Mouse (Mus musculus) heart, embryonic 11.5 days (tissue): ENCODE data around the gene Gm14327. TPM values are rescaled to one million over a fixed set of nuclear protein-coding genes. Genes with fewer than 3 reads are reported as not detected.
A peak's percentile ranks its signal among the peaks of the same experiment; 100 is the strongest.
"Not testable (repeated sequence)": the region's sequence is repeated elsewhere in the genome, so short reads cannot be mapped to it uniquely, and the experiment has no call there.

Experiments used
- ATAC-seq: fragments of 200-750 bp; cut with Nextera tagmentation; replicated peaks from 2 replicates; pipeline ENCODE4 v1.8.0; 2017; ENCODE audit warnings: moderate library complexity; ENCODE audit not compliant: insufficient number of reproducible peaks, low FRiP score, low TSS enrichment
- H3K27ac ChIP-seq: fragments of 300-500 bp; sonication (generic); 2 replicates; pipeline ENCODE4 v1.5.1; 2014; ENCODE audit warnings: mild to moderate bottlenecking, low read depth, low read length
- H3K27me3 ChIP-seq: fragments of 300-500 bp; sonication (generic); 2 replicates; pipeline ENCODE4 v1.6.1; 2014; ENCODE audit warnings: mild to moderate bottlenecking, low read length, mixed read lengths; ENCODE audit not compliant: control insufficient read depth, insufficient read depth
- H3K36me3 ChIP-seq: fragments of 300-500 bp; sonication (generic); 2 replicates; pipeline ENCODE4 v1.6.1; 2014; ENCODE audit warnings: mild to moderate bottlenecking, low read length, moderate library complexity, mixed read lengths; ENCODE audit not compliant: control insufficient read depth, insufficient read depth
- H3K4me1 ChIP-seq: fragments of 300-500 bp; sonication (generic); 2 replicates; pipeline ENCODE4 v1.6.1; 2014; ENCODE audit warnings: low read length; ENCODE audit not compliant: control insufficient read depth, insufficient read depth
- H3K4me2 ChIP-seq: fragments of 300-500 bp; sonication (generic); 2 replicates; pipeline ENCODE4 v1.6.1; 2014; ENCODE audit warnings: mild to moderate bottlenecking, moderate library complexity
- H3K4me3 ChIP-seq: fragments of 300-500 bp; sonication (generic); 2 replicates; pipeline ENCODE4 v1.5.1; 2014; ENCODE audit warnings: low read depth, low read length
- H3K9ac ChIP-seq: fragments of 300-500 bp; sonication (generic); 2 replicates; pipeline ENCODE4 v1.6.1; 2014; ENCODE audit warnings: mild to moderate bottlenecking, low read depth, low read length, moderate library complexity
- H3K9me3 ChIP-seq: fragments of 300-500 bp; sonication (generic); replicated peaks from 2 replicates; pipeline ENCODE4 v1.6.1; 2016; ENCODE audit warnings: low read length; ENCODE audit not compliant: control insufficient read depth
- WGBS: fragments of 180-500 bp; shearing (Covaris S2); extraction: QIAGEN DNeasy Blood & Tissue Kit; methylation state at CpG from one replicate; pipeline ENCODE4 v1.1.7; 2014; ENCODE audit not compliant: insufficient replicate concordance; 5-methylcytosine and 5-hydroxymethylcytosine counted together
- polyA plus RNA-seq: library from polyadenylated mRNA; unstranded; fragments of >200 nt; fragmentation: Nextera tagmentation; extraction: Ambion mirVana; gene quantifications from 2 replicates; pipeline ENCODE4 v1.2.1, GENCODE M21; 2014

Gm14327 gene
- 4.5 and 5.6 TPM in 2 replicates for polyA plus RNA-seq

- 30% methylated on average over 5 of the region's 13 CpGs for WGBS
- not testable (repeated sequence) for H3K27me3 ChIP-seq, ATAC-seq, H3K9ac ChIP-seq, H3K9me3 ChIP-seq, H3K27ac ChIP-seq, H3K4me1 ChIP-seq, H3K4me2 ChIP-seq, H3K36me3 ChIP-seq
- H3K4me3 ChIP-seq, result 0 out of 2 replicates have a peak within 1 kb of the TSS, but pooled peaks have one; percentile 19
Measured at GRCm38 (mm10) chr2:177897046-177897578, at the start of gene Gm14327. TSS of gene Gm14327 (plus strand) at chr2:177897096.

DNA sequence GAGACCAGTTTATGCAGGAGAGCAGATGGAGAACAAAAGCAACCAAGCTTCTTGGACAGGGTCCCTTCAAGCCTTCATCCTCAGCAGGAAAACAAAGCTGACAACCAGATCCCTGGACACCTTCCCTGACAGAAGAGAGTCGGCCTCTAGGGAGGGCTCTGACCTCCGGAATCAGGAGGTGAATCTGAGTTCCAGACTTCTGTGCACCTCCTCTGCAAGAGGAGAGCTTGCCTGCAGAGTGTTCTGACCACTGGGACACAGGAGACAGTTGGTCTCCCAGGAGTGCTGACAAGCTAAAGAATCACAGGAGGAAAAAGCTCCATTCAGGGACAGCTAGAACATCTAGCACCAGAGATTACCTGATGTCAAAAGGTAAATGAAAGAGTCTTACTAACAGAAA lies 34.6 kb upstream of the Gm14327 start:
- not testable (repeated sequence) for H3K4me1 ChIP-seq
- WGBS, result 83% methylated on average over 2 of the region's 2 CpGs

DNA sequence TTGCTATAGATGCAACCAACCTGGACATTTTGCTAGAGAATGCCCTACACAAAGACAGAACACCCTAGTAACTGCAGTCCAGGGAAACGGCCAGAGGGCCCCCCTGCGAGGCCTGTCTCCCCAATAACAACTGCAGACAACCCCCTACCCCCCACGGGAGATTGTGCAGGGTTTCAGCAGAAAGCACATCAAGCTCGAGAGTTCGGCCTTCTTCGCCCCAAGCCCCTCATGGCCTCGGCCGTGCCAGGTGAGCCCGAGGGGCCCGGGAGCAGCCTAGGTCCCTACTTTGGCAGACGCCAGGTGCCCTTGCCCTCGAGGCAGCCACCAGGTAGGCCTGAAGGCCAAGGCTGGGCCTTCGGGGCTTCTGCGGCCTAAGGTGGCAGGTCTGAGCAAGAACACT lies 9.2 kb upstream of the Gm14327 start:
- H3K27ac ChIP-seq, H3K36me3 ChIP-seq, ATAC-seq, H3K4me2 ChIP-seq, H3K9me3 ChIP-seq, H3K9ac ChIP-seq, H3K4me1 ChIP-seq, H3K27me3 ChIP-seq, H3K4me3 ChIP-seq: not testable (repeated sequence)
- WGBS, result 92% methylated on average over 11 of the region's 14 CpGs

More for the DNA sequence above, 34.6 kb upstream of the Gm14327 start:
- H3K36me3 ChIP-seq, H3K4me2 ChIP-seq, ATAC-seq, H3K9me3 ChIP-seq, H3K9ac ChIP-seq, H3K27ac ChIP-seq, H3K27me3 ChIP-seq, H3K4me3 ChIP-seq: not testable (repeated sequence)

DNA sequence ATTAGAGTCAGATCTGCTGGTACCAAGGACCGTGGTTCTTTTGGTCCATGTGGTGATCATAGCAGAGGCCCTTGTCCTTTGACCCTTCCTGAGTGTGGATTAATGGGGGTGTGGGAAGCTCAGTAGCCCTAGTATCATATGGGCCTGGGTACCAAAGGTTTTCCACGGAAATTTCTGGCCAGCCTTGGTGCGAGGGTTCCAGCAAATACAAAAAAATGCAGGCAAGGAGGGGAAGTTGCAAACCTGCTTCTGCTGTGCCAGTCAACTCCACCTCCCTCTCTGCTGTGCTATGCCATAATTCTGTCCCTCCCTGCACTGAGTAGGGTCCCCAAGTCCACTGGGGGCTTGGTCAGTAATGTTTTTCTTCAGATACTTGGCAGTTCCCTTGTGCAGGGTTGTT lies 1.3 kb downstream of the Gm14327 start:
- not testable (repeated sequence) for H3K9me3 ChIP-seq, ATAC-seq, H3K4me1 ChIP-seq, H3K27me3 ChIP-seq, H3K36me3 ChIP-seq, H3K4me3 ChIP-seq, H3K27ac ChIP-seq, H3K4me2 ChIP-seq, H3K9ac ChIP-seq
- 79% methylated on average over 2 of the region's 3 CpGs for WGBS

DNA sequence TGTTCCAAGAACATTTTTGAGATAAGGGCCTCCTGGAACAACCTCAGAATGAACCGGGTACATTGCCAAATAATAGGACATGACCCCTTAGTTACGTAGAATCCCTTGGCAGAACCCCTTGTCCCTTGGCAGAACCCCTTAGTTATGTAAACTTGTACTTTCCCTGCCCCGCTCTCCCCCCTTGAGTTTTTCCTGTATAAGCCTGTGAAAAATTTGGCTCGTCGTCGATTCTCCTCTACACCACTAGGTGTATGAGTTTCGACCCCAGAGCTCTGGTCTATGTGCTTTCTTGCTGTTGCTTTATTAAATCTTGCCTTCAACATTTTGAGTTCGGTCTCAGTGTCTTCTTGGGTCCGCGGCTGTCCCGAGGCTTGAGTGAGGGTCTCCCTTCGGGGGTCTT lies 6.4 kb downstream of the Gm14327 start:
- not testable (repeated sequence) for H3K4me3 ChIP-seq, H3K4me1 ChIP-seq, ATAC-seq, H3K36me3 ChIP-seq, H3K27me3 ChIP-seq, H3K9me3 ChIP-seq, H3K4me2 ChIP-seq, H3K9ac ChIP-seq, H3K27ac ChIP-seq
- WGBS, result no CpG with 5 or more reads among the region's 12 CpGs

- not testable (repeated sequence) for H3K9me3 ChIP-seq, H3K4me2 ChIP-seq, H3K27me3 ChIP-seq, H3K36me3 ChIP-seq, ATAC-seq, H3K4me1 ChIP-seq, H3K9ac ChIP-seq, H3K4me3 ChIP-seq, H3K27ac ChIP-seq
- 61% methylated on average over 3 of the region's 5 CpGs for WGBS
Measured at GRCm38 (mm10) chr2:177925563-177926103, 28.7 kb downstream of the Gm14327 start, which contains the start of gene Zfp972. TSS of gene Zfp972 (minus strand) at chr2:177925613.

Other genes starting within 250 kb of the Gm14327 start
- gene Gm14322, start 137.8 kb upstream of the Gm14327 start, polyA plus RNA-seq, result 6.2 and 8.1 TPM in 2 replicates
- gene Gm14325, start 56.8 kb upstream of the Gm14327 start, polyA plus RNA-seq, result 33.7 and 44.1 TPM in 2 replicates
- gene Zfp972, start 28.5 kb downstream of the Gm14327 start, polyA plus RNA-seq, result not detected in 2 replicates
- gene Gm14326, start 60.2 kb downstream of the Gm14327 start, polyA plus RNA-seq, result 21.8 and 23.8 TPM in 2 replicates
- gene Zfp971, start 126.2 kb downstream of the Gm14327 start, polyA plus RNA-seq, result 17.3 and 18.1 TPM in 2 replicates
- 14.9 and 15.6 TPM in 2 replicates for gene Zfp931, start 181.4 kb downstream of the Gm14327 start, polyA plus RNA-seq
- gene Phactr3, start 221.9 kb downstream of the Gm14327 start, polyA plus RNA-seq, result 11.7 TPM in 2 replicates